Mouse (Mus musculus) megakaryocyte, embryonic 14.5 days (primary cell): Measurements from ENCODE around the gene 0610012G03Rik.

ENCODE experiments used
- FLI1 ChIP-seq: IDR thresholded peaks from 2 replicates; pipeline ENCODE4 v1.6.1; 2012; ENCODE audit warnings: low read length, inconsistent platforms, mixed read lengths
- GATA1 ChIP-seq: IDR thresholded peaks from 3 replicates; pipeline ENCODE4 v1.6.1; 2012; ENCODE audit warnings: mixed read lengths, low read length, inconsistent platforms, borderline replicate concordance

DNA sequence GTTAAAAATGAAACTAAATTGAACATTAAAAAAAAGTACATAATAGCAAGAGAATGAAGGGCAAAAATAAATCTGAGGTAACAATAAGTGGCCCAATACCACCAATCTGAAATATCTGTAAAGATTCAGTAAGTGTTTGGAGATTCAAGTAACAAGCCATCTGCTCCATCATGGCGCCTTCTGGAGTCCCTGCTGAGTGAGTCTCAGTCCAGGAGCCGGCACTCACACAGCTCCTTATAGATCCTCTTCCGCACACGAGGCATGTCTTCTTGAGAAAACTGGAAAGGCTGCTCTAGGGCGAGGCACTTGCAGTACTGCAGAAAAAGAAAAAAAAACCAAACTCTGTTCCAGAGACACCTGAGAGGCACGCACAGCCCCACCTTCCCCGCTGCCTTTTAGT, 14.9 kb upstream of the 0610012G03Rik start:
- TF ChIP-seq GATA1, result no peak
- no peak for TF ChIP-seq FLI1
